Mouse (Mus musculus) fibroblast of lung, adult 2 months (primary cell): ENCODE data around the gene Myoz1.
A peak's percentile ranks its signal among the peaks of the same experiment; 100 is the strongest.
"Not testable (repeated sequence)": the region's sequence is repeated elsewhere in the genome, so short reads cannot be mapped to it uniquely, and the experiment has no call there.

Source experiments
- DNase-seq: peaks from one replicate; pipeline ENCODE4 v3.0.0-alpha.2; 2011; ENCODE audit warnings: low read depth

Myoz1 gene

DNA sequence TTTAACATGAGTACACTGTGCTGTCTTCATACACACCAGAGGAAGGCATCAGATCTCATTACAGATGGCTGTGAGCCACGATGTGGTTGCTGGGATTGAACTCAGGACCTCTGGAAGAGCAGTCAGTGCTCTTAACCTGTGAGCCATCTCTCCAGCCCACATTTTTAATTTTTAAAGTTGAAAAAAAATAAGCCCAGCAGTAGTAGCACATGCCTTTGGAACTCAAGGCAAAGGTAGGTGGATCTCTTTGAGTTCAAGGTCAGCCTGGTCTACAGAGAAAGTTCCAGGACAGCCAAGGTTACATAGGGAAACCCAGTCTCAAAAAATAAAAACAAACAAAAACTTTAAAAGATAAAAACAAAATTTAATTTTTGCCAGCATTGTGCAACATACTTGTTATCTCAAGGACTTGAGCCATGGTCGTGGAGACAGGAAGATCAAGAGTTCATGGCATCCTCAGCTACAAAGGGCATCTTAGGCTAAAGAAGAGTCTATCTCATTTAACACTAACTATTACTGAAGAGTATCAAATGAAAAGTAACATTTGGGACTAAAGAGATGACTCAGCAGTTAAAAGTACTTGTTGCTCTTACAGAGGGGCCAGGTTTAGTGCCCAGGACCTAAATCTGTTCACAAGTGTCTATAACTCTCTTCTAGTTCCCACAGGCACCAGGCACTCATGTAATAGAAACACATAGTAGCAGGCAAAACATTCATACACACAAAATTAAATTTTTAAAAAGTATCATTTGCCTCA is 18.3 kb downstream of the Myoz1 start:
- no peak for DNase-seq

DNA sequence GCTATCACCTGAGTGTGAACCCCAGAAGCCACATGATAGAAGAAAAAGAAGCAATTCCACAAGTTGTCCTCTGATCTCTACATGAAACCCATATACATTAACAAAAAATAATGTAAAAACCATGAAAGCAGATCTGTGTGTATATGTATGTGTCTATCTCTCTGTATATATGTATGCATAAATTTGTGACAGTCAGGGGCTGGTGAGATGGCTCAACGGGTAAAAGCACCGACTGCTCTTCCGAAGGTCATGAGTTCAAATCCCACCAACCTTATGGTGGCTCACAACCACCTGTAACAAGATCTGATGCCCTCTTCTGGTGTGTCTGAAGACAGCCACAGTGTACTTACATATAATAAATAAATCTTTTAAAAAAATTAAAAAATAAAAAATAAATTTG is 19.4 kb downstream of the Myoz1 start:
- not testable (repeated sequence) for DNase-seq

DNA sequence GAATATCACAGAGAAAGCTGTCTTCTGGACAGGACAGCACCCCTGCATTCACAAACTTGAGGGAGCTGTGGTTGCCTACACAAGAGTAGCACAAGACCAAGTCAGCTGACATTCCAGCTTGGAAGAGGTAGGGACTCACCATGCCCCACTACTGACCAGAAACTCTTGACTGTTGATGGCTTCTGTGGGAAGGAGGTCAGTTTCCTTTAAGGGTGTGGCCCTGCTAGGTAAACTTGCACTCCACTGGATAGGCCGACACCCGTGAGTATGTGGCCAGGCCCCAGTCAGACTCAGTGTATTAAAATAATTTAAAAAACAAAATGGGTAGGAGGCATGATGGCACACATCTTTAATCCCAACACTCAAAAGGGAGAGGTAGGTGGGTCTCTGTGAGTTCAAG is 20.8 kb downstream of the Myoz1 start:
- DNase-seq = no peak

DNA sequence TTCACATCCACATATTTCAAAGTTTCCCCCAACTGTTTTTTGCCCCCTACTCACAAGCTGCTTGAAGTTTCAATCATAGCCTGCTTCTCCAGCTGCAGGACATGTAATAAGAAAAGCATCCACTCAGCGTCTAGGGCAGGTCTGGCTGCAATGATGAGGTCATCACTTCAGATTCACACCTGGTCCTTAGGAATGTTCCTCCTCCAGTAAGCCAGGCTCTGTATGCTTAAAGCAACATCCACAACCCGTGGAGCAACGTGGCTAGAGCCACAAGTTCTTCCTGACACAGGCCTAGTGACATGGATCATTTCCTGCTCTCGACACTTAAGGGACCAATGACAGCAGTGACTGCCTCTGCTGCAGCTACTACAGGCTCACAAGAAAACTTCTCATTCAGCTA is 25.1 kb downstream of the Myoz1 start:
- DNase-seq = no peak

DNA sequence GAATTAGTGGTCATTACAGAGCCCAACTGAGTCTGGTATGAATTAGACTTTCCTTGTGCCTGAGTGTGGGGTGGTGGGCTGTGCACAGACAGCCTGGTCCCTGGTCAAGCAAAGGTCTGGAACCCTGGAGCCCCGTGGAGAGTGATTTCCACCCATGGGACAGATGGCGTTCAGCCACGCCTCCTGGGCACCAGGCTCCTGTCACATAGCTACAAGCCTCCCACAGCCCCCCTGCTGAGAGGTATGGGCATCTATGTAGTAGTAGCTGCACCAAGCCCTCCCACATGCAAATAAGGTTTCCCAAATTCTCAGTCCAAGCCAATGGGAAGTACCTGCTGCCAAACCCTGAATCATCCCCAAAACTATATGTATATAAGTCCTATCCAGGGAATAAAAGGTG is 29.4 kb downstream of the Myoz1 start:
- no peak for DNase-seq

DNA sequence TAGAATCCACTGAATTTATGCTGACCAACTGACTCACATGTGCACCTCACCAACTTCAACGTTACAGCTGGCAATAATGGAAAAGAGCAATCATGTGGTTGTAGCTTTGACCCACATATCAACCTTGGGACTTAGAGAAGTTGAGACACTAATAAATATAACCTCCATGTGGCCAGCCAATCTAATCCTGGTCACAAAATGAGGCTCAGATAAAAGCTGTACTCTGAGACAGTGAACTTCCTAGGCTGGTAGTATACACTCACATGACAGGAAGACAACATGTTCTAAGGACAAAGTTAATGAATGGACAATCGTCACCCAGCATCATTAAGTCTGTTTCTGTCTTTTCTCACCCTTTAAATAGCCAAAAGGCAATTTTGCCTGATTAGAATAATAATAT is 29.9 kb downstream of the Myoz1 start:
- no peak for DNase-seq

DNA sequence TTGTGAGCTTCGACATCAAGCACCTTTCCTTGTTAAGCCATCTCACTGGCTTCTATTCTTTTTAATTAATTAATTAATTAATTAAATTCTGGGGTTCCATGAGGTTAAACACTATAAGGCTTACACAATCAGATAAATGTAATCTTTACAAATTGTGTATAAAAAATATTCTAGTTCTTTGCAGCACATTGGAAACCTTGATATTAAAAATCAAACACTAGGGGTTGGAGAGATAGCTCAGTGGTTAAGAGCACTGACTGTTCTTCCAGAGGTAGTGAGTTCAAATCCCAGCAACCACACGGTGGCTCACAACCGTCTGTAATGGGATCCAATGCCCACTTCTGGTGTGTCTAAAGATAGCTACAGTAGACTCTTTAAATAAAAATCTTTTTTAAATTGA is 33.4 kb downstream of the Myoz1 start:
- no peak for DNase-seq

DNA sequence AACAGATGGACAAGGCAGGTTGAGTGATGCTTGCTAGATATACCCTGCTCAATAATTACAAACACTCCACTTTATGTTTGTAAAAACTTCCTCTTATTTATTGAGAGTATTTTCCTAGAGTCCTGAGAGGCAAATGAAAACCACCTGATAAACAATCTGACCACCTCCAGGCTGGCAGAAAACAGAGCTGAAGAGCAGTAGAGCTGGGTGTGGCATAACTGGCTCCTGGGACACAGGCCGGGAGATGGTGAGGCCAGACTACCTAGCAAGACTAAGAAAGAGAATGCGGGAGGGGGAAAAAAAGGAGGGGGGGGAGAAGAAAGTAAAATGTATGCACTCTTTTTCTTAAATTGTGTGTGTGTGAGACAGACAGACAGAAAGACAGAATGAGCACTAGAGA is 33.9 kb downstream of the Myoz1 start:
- DNase-seq = no peak

DNA sequence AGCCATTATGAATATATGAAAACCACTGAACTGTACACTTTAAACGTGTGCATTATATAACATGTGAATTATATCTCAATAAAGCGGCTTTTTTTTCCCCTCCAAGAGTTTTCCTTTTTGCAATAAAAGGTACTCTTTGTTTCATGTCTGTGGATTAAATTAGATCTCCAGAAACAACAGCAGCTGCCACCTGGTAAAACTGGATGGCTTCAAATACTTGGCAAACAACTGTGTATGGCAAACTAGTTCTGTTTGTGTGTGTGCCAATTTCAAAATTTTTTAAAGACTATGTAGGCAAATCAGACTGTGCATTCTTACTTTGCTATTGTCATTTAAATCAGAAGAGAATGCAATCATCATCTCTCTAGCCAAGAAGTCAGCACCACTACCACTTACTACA is 34.4 kb downstream of the Myoz1 start:
- no peak for DNase-seq

DNA sequence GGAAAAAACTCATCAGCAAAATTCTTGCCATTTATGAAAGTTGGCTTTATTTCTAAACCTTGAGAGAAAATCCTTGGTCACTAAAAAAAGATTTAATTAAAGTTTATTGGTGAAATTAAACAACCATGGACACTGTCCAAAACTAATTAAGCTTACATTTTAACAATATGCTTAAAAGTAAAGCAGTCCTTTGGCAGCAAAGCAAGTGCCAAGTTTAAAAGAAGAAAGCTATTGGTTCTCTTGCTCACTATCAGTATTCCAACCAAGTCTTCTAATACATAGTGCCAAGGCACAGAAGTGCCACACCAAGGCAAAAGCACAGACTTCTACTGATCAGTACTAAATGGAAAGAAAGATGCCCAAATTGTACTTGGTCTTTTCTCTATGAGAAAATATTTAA is 37.2 kb downstream of the Myoz1 start:
- no peak for DNase-seq

DNA sequence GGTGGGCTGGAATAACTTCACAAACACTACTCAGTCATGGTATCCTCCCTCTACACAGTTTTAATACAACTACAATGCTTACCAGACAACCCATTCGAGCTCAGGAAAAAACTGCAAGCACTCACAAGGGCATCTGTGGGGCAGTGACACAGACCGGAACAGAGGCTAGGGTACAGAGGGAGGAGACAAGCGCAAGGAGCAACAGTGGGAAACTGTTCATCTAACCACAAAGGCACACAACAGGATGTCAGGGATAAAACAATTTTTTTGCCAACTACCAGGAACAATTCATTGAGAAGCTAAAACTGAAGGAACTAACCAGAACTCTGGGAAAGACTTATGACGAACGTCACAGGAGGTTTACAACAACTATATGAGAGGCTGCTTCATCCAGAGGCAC is 38.1 kb downstream of the Myoz1 start:
- no peak for DNase-seq

DNA sequence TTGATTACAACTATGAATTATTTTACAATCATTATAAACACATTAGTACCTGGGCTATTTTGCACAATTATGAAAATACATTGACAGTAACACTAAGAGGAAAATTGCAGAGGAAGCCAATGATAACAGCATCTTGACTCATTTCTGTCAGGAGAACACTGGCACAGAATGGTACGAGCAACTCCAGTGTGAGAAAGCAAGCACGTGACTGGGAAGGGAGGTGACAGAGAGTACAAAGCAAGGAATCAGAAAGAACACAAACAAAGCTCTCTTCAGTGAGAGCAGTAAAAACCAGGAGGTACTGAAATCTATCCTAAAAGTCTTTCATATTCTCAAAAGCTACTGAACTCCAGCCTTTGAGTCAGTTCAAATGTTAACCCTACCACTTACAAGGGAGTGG is 39.9 kb downstream of the Myoz1 start:
- peak; percentile 42 for DNase-seq

DNA sequence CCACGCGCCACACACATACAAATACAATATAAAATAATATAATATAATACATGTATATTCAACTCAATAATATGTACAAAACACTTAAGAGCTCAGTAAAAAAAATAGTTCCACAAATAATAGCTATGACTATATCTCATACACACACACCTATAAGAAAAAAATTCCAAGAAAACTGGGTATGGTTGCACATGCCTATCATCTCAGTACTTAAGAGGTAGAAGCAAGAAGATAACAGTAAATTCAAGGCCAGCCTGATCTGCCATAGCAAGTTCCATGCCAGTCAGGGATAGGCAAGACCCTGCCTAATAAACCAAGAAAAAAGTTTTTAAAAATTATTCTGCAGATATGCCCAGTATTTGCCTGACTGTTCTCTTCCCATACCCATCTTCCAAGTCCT is 41.3 kb downstream of the Myoz1 start:
- no peak for DNase-seq

DNA sequence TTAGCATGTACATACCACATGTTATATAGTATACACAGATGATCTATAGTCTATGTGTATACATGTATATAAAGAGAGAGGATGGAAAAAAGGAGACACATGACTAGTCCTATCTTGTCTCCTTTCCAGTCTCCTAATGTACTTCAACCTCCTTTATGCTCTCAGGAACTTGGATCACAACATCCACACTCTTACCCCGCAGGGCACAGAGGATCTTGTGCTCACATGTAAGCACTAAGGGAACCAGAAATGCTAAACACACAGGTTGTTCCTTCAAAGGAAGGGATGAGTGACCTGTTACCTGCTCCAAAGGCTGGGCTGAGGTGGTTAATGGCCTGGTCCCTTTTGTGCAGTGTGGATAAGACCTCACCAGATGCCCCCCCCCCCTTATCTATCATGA is 43.5 kb downstream of the Myoz1 start:
- DNase-seq = no peak

DNA sequence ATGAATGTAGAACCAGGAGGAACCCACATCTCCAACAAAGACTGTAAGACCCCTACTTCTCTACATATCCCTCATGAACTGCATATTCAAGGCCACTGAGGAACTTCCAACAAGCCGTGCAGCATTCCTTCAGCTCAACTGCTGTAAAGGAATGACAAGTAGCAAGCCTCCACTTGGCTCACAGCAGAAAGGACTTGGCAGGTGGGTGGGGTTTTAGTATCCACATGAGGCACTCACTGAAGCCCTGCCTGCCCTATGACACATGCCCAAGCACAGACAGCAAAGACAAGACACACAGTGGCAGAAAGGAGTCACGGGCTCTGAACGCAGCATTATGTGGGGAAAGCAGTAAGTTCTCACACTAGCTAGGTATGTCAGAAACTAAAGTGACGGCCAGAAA is 46.2 kb downstream of the Myoz1 start:
- no peak for DNase-seq

DNA sequence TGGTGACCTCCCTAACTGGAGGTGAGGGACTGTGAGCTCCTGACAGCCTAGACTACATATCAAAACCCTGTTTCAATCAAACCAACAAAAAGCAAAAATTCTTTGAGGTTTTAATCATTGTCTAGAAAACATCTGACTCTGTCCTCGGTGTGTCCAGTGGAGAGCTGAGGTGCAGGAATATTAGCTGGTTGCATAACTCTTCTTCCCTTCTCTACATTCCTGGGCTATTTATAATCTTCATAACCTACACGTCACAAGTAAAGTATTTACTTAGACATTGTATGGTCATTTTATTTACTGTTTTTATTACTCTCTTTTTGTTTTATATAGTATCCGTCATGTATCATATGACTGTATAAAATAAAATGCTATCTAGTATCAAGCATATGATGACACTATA is 46.8 kb downstream of the Myoz1 start:
- DNase-seq = no peak

DNA sequence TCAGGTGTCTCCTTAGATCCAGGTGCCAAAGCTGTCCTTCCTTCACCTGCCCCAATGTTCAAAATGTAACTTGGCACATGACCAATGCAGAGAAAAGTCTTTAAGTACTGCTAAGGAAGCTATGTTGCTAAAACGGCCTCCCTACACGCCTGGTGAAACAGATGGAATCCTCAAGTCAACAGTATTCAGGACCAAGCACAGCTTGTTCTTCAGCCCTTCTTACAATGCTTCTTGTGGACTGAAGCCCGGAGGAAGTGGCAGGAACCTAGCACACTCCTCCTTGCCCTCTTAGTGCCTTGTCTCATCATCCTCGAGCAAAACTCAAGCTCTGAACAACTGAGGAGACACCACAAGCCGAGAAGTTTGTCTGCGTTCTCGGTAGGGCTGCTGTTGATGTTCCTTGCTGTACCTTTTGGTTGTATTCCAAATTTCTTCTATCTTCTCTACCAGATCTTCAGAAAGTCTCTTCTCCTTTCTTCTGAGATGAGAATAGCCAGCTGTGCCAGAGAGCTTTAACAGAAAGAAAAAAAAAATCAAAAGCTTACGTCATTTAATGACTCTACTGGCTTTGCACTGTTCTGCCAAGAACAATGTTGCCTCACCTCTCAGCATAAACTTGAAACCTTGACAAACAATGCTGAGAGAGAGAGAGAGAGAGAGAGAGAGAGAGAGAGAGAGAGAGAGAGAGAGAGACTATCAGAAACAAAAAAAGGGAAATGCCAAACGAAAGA is 48.8 kb downstream of the Myoz1 start:
- peak; percentile 29 for DNase-seq

DNA sequence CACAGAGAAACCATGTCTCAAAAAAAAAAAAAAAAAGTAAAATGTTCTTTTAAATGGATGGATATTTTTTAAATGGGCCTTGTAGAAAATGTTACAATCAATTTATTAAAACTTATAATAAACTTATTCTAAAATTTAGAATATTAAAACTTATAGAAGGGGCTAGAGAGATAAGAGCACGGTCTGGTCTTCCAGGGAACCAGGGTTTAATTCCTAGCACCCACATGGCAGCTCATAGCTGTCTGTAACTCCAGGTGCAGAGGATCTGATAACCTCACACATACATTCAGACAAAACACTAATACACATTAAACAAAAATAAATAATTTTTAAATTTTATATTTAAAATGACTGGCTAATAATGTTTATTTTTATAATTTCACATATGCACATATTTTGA is 55.1 kb downstream of the Myoz1 start:
- no peak for DNase-seq

DNA sequence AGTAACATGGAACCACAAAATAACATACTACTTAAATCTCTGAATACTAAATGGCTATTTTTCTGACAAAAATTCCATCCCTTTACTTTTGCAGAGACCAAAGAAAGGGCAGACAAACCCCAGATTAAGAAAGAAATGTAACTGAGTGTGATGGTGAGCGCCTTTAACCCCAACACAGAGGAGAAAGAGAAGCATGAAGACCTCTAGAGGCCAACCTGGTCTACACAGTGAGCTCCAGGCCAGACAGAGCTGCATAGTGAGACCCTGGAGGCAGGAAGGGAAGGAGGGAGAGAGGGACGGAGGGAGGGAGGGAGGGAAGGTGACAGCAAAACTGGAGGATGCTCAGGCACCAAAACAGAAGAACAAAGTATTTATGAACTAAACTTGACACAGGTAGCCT is 56.1 kb downstream of the Myoz1 start:
- DNase-seq = no peak

DNA sequence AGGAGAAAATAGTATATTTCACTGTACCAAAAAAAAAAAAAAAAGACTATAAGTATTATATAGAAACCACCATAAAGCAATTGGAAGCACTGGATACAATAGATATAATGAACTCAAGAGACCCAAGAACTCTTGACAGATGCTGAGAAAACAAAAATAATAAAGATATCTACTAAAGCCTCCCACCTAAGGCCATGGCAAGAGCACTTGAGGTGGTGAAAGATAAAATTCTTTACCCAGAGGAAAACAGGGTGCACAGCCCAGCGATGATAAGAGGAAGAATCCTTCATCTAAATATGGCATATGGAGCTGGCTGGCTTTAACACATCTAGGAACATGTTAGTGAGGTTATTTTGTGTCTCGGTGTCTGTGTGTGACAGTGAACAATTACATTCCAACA is 56.8 kb downstream of the Myoz1 start:
- DNase-seq = no peak
